Mouse (Mus musculus) v-Abl transformed pro-B cells (cell line): ENCODE data around the gene Mta3.

Source experiments
- in situ Hi-C, 2 experiments: fragments of 400-800 bp; cut with MboI; formaldehyde crosslinking; loops; one replicate each; pipeline ENCODE4 v1.15.1; 2025; ENCODE audit not compliant: unreplicated experiment in 2 of 2

The Mta3 gene

DNA sequence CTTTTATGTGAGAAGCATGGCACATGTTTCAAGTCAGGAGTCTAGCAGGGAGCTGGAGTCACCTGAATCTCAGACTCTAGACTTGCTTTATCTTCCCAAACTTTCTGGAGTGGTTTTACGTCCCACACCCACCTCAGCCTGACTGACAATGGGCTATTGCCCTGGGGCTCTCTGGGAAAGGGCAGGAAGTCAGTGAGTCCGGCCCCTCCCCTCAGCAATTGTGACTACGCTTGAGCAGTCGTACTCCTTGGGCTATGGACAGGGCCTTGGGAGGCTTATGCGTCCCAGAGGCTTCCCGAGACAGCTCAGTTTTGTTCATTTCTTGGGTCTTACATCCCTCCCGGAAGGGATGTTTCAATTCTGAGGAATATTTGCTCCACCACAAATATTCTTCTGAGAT is 159.4 kb downstream of the Mta3 start:
- in situ Hi-C loops = loop anchor here in 1 of 2 experiments (10.0 kb wide), 1 partner anchor 1229 kb away; the partner anchor contains the start of genes Camkmt and Prepl

DNA sequence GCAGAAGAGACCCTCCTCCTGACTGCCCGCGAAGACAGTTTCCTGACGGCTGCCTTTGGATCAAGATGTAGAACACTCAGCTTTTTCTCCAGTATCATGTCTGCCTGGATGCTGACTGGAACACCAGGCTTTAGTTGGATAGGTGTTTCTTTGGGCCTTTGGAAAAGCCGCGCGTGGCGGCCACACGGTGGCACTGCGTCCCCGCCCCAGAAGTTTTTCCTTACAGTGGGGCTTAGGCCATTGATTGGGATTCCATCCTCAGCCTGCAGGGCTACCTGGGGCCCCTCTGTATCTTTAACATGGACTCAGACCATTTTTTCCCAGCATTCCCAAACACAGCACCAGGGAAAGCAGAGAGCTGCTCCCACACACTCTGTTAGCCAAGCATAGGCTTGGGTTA is 160.6 kb downstream of the Mta3 start:
- in situ Hi-C loops = loop anchor here in 1 of 2 experiments (10.0 kb wide), 1 partner anchor 1228 kb away; the partner anchor contains the start of genes Camkmt and Prepl

DNA sequence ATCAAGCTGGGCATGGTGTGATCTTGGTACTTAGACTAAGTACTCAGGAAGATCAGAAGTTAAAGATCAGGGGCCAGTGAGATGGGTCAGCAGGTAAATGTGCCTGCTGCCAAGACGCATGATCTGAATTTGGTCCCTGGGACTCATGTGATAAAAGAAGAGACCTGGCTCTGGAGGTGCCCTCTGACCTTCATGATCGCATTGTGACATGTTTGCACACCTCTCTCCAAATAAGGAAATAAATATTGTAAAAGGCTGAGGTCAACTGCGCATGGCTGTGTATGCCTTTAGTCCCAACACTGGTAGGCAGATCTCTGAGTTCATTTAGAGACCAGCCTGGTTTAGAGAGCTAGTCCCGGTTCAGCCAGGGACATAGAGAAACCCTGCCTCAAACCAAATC is 164.4 kb downstream of the Mta3 start:
- in situ Hi-C loops = loop anchor here (5.0 to 10.0 kb wide), 3 partner anchors 324 to 612 kb away; no protein-coding TSS in a partner anchor
